Mouse (Mus musculus): ENCODE measurements around the gene 4930558C23Rik. TPM values are rescaled to one million over a fixed set of nuclear protein-coding genes. Genes with fewer than 3 reads are reported as not detected.
"Not testable (repeated sequence)": the region's sequence is repeated elsewhere in the genome, so short reads cannot be mapped to it uniquely, and the experiment has no call there.

4930558C23Rik gene
- total RNA-seq, 1 experiment = 0.31 TPM

DNA sequence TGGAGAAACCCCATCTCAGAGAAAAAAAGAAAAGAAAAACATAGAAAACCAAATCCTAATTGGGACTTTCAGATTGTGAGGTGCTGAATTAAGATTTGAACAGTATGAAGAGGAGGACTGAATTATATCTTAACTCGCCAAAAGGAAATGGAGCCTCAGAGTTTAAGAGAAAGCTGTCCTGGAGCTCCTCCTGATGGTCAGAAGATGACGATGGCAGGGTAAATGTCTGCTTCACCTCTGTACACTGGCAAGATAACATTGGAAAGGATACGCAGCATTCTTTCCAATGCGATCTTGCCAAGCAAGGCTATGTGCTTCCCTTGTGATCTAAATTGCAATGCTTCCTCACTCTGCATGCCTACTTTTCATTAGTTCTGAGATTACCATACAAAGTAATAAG is 8.3 kb downstream of the 4930558C23Rik start:
- DNase-seq (ENCODE audit: low read depth, low spot score) = peak; percentile 28
- no peaks in the 10 kb centered on the region for H3K4me1 ChIP-seq (ENCODE audit: control insufficient read depth in 2 of 2, insufficient read depth in 2 of 2, low read length in 2 of 2, poor library complexity in 1 of 2)
- H3K9me3 ChIP-seq (ENCODE audit: control insufficient read depth, insufficient read depth, low read depth, low read length) = no peaks in the 10 kb centered on the region
- H3K27ac ChIP-seq (ENCODE audit: insufficient read depth, low read depth, low read length, poor library complexity, severe bottlenecking) = no peak overlapping the region
- no peak overlapping the region for H3K9ac ChIP-seq (ENCODE audit: insufficient read depth, low read depth, low read length, poor library complexity, severe bottlenecking)
- H3K36me3 ChIP-seq (ENCODE audit: control insufficient read depth, insufficient read depth, low read length, poor library complexity, severe bottlenecking) = no peaks in the 10 kb centered on the region
- in situ Hi-C loops (cut with MboI; ENCODE audit: low sequenced_read_pairs in 2 of 2, unreplicated experiment in 2 of 2) = no loop called here
- H3K4me3 ChIP-seq (ENCODE audit: insufficient read depth in 1 of 2, low read depth in 1 of 2, low read length in 2 of 2, poor library complexity in 1 of 2, severe bottlenecking in 1 of 2) = no peak overlapping the region
- TF ChIP-seq MAFK (IDR thresholded peaks at IDR 0.05; ENCODE audit: insufficient read depth, low read depth, low read length) = no peak
- TF ChIP-seq HCFC1 (IDR thresholded peaks at IDR 0.05; ENCODE audit: borderline replicate concordance, insufficient read depth, low read length) = no peak
- no peak for TF ChIP-seq ZNF384 (IDR thresholded peaks at IDR 0.05; ENCODE audit: low read depth, low read length)
- no peak for TF ChIP-seq CHD2 (IDR thresholded peaks at IDR 0.05; ENCODE audit: low read depth, low read length)
- TF ChIP-seq ZC3H11A (IDR thresholded peaks at IDR 0.05; ENCODE audit: borderline replicate concordance, low read depth, low read length) = no peak

DNA sequence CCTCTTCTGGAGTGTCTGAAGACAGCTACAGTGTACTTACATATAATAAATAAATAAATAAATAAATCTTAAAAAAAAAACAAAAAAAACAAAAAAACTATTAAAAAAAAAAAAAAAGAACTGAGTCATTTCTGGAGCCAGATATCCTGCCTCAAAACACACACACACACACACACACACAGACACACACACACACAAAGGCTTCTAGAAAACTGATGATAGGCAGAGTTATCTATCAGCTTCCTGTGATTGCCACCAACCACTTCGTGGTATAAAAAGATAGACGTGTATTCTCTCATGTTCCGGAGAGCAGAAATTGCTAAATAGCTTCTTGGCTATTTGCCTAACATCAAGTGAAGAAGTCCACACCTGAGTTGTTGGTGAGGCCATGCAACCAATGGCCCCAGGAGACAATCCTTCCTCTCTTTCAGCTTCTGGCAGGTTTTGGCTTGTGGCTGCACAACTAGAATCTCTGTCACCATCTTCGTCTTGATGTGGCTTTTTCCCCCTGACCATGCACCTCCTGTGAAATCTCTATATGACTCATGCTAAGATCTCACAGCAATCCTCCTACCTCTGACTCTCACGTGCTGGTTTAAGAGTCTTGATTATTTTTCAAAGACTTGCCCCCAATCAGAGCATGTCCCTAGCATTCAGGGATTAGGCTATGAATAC is 17.1 kb downstream of the 4930558C23Rik start:
- Histone ChIP-seq H3K36me3 (ENCODE audit: control insufficient read depth, insufficient read depth, low read length, poor library complexity, severe bottlenecking) (no peaks in the 10 kb centered on the region), H3K27ac (ENCODE audit: insufficient read depth, low read depth, low read length, poor library complexity, severe bottlenecking) (no peak overlapping the region), H3K9ac (ENCODE audit: insufficient read depth, low read depth, low read length, poor library complexity, severe bottlenecking) (no peak overlapping the region), H3K4me1 (ENCODE audit: control insufficient read depth in 2 of 2, insufficient read depth in 2 of 2, low read length in 2 of 2, poor library complexity in 1 of 2) (no peaks in the 10 kb centered on the region), H3K4me3 (ENCODE audit: insufficient read depth in 1 of 2, low read depth in 1 of 2, low read length in 2 of 2, poor library complexity in 1 of 2, severe bottlenecking in 1 of 2) (no peak overlapping the region), H3K9me3 (ENCODE audit: control insufficient read depth, insufficient read depth, low read depth, low read length) (no peaks in the 10 kb centered on the region)
- no peak for DNase-seq (ENCODE audit: low read depth, low spot score)
- in situ Hi-C loops (cut with MboI; ENCODE audit: low sequenced_read_pairs in 2 of 2, unreplicated experiment in 2 of 2) = no loop called here
- TF ChIP-seq ZC3H11A (IDR thresholded peaks at IDR 0.05; ENCODE audit: borderline replicate concordance, low read depth, low read length) (no peak), ZNF384 (IDR thresholded peaks at IDR 0.05; ENCODE audit: low read depth, low read length) (no peak), CHD2 (IDR thresholded peaks at IDR 0.05; ENCODE audit: low read depth, low read length) (no peak), HCFC1 (IDR thresholded peaks at IDR 0.05; ENCODE audit: borderline replicate concordance, insufficient read depth, low read length) (no peak), MAFK (IDR thresholded peaks at IDR 0.05; ENCODE audit: insufficient read depth, low read depth, low read length) (no peak)

DNA sequence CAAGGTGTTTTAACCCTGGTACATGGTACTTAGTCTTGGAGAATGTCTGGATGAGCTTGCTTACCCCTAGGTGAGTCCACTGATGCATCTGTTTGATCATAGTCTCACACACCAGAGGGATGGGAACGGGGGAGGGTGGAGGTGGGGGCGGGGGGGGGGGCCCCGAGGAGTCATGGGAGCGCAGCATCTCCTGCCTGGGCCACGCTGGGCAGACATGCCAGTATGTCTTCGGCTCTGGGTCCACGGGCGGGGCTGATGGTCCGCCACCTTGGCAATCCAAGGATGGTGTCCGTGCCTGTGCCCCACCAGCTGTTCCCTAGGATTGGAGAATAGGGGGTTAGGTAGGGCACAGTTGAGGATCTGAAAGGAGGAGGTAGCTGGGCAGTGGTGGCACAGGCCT is 29.4 kb downstream of the 4930558C23Rik start:
- in situ Hi-C loops (cut with MboI; ENCODE audit: low sequenced_read_pairs in 2 of 2, unreplicated experiment in 2 of 2) = no loop called here
- H3K27ac ChIP-seq (ENCODE audit: insufficient read depth, low read depth, low read length, poor library complexity, severe bottlenecking) = no peak overlapping the region
- H3K36me3 ChIP-seq (ENCODE audit: control insufficient read depth, insufficient read depth, low read length, poor library complexity, severe bottlenecking) = no peaks in the 10 kb centered on the region
- no peak for DNase-seq (ENCODE audit: low read depth, low spot score)
- no peak overlapping the region for H3K4me3 ChIP-seq (ENCODE audit: insufficient read depth in 1 of 2, low read depth in 1 of 2, low read length in 2 of 2, poor library complexity in 1 of 2, severe bottlenecking in 1 of 2)
- peaks cover 7% of the 10 kb centered on the region for H3K9me3 ChIP-seq (ENCODE audit: control insufficient read depth, insufficient read depth, low read depth, low read length)
- H3K4me1 ChIP-seq (ENCODE audit: control insufficient read depth in 2 of 2, insufficient read depth in 2 of 2, low read length in 2 of 2, poor library complexity in 1 of 2) = no peaks in the 10 kb centered on the region
- H3K9ac ChIP-seq (ENCODE audit: insufficient read depth, low read depth, low read length, poor library complexity, severe bottlenecking) = no peak overlapping the region
- no peak for TF ChIP-seq ZNF384 (IDR thresholded peaks at IDR 0.05; ENCODE audit: low read depth, low read length)
- TF ChIP-seq HCFC1 (IDR thresholded peaks at IDR 0.05; ENCODE audit: borderline replicate concordance, insufficient read depth, low read length) = no peak
- TF ChIP-seq MAFK (IDR thresholded peaks at IDR 0.05; ENCODE audit: insufficient read depth, low read depth, low read length) = no peak
- no peak for TF ChIP-seq CHD2 (IDR thresholded peaks at IDR 0.05; ENCODE audit: low read depth, low read length)

DNA sequence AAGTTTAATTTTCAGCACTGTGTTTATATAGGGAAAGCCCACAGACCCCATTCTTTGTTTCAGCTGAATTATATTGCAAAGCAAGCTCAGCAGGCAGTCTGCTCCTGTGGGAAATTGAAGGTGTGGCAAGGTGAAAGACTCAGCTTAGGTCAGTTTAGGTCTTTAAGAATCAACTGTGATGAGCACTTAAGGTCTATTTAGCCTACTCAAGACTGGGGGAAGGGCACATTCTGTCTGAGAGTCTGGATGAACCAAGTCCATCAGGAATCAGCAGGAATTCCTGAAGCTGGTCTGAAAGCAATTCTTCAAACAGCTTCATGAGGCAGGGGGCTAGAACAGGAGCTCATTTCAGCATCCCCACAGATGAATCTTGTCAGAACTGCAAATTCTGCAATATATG is 32.5 kb downstream of the 4930558C23Rik start:
- Histone ChIP-seq H3K4me3 (ENCODE audit: insufficient read depth in 1 of 2, low read depth in 1 of 2, low read length in 2 of 2, poor library complexity in 1 of 2, severe bottlenecking in 1 of 2) (no peak overlapping the region), H3K36me3 (ENCODE audit: control insufficient read depth, insufficient read depth, low read length, poor library complexity, severe bottlenecking) (no peaks in the 10 kb centered on the region), H3K4me1 (ENCODE audit: control insufficient read depth in 2 of 2, insufficient read depth in 2 of 2, low read length in 2 of 2, poor library complexity in 1 of 2) (no peaks in the 10 kb centered on the region), H3K27ac (ENCODE audit: insufficient read depth, low read depth, low read length, poor library complexity, severe bottlenecking) (no peak overlapping the region), H3K9me3 (ENCODE audit: control insufficient read depth, insufficient read depth, low read depth, low read length) (no peaks in the 10 kb centered on the region), H3K9ac (ENCODE audit: insufficient read depth, low read depth, low read length, poor library complexity, severe bottlenecking) (no peak overlapping the region)
- in situ Hi-C loops (cut with MboI; ENCODE audit: low sequenced_read_pairs in 2 of 2, unreplicated experiment in 2 of 2) = no loop called here
- TF ChIP-seq ZNF384 (IDR thresholded peaks at IDR 0.05; ENCODE audit: low read depth, low read length) = no peak
- no peak for TF ChIP-seq ZC3H11A (IDR thresholded peaks at IDR 0.05; ENCODE audit: borderline replicate concordance, low read depth, low read length)
- no peak for TF ChIP-seq HCFC1 (IDR thresholded peaks at IDR 0.05; ENCODE audit: borderline replicate concordance, insufficient read depth, low read length)
- no peak for TF ChIP-seq CHD2 (IDR thresholded peaks at IDR 0.05; ENCODE audit: low read depth, low read length)
- no peak for TF ChIP-seq MAFK (IDR thresholded peaks at IDR 0.05; ENCODE audit: insufficient read depth, low read depth, low read length)
- DNase-seq (ENCODE audit: low read depth, low spot score) = peak; percentile 44

DNA sequence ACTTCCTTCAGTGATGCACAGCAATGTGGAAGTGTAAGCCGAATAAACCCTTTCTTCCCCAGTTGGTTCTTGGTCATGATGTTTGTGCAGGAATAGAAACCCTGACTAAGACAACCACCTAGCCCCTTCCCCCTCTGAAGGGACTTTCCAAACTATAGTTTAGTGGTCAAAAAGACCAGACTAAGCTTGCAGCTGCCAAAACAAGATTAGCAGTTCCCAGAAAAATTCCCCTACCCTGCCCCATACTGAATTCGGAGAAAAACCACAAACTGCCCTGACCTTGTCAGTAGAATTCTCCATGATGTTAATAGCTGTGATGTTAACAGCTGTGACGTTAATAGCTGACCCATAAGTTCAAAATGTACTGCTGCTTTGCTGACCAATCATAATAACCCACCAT is 42.4 kb downstream of the 4930558C23Rik start:
- H3K9ac ChIP-seq (ENCODE audit: insufficient read depth, low read depth, low read length, poor library complexity, severe bottlenecking); H3K27ac ChIP-seq (ENCODE audit: insufficient read depth, low read depth, low read length, poor library complexity, severe bottlenecking); DNase-seq (ENCODE audit: low read depth, low spot score); in situ Hi-C loops (cut with MboI; ENCODE audit: low sequenced_read_pairs in 2 of 2, unreplicated experiment in 2 of 2); H3K4me3 ChIP-seq (ENCODE audit: insufficient read depth in 1 of 2, low read depth in 1 of 2, low read length in 2 of 2, poor library complexity in 1 of 2, severe bottlenecking in 1 of 2); H3K4me1 ChIP-seq (ENCODE audit: control insufficient read depth in 2 of 2, insufficient read depth in 2 of 2, low read length in 2 of 2, poor library complexity in 1 of 2); H3K36me3 ChIP-seq (ENCODE audit: control insufficient read depth, insufficient read depth, low read length, poor library complexity, severe bottlenecking); H3K9me3 ChIP-seq (ENCODE audit: control insufficient read depth, insufficient read depth, low read depth, low read length): not testable (repeated sequence)
